Mouse (Mus musculus): ENCODE results near the gene Arhgap23.

- TF ChIP-seq CTCF (IDR thresholded peaks at IDR 0.05; ENCODE audit: low read depth) = no peak
- no peak for TF ChIP-seq EP300 (IDR thresholded peaks at IDR 0.05; ENCODE audit: low read depth)
Observed at GRCm38 (mm10) chr11:97457120-97457519, 41.8 kb downstream of the Arhgap23 start.
